Mouse (Mus musculus) hindbrain, embryonic 16.5 days (tissue): ENCODE data around the gene Armcx6. TPM values are rescaled to one million over a fixed set of nuclear protein-coding genes. Genes with fewer than 3 reads are reported as not detected.
"Not testable (repeated sequence)": the region's sequence is repeated elsewhere in the genome, so short reads cannot be mapped to it uniquely, and the experiment has no call there.

ENCODE experiments used
- ATAC-seq: fragments of 200-750 bp; cut with Nextera tagmentation; 2 replicates; pipeline ENCODE4 v1.8.0; 2017; ENCODE audit warnings: moderate TSS enrichment, moderate library complexity
- H3K27ac ChIP-seq: fragments of 300-500 bp; sonication (generic); 2 replicates; pipeline ENCODE4 v1.5.1; 2014; ENCODE audit warnings: low read depth, mild to moderate bottlenecking, control low read depth, low read length, moderate library complexity
- H3K27me3 ChIP-seq: fragments of 300-500 bp; sonication (generic); replicated peaks from 2 replicates; pipeline ENCODE4 v1.6.1; 2014; ENCODE audit warnings: low read length; ENCODE audit not compliant: control insufficient read depth, insufficient read depth
- H3K36me3 ChIP-seq: fragments of 300-500 bp; sonication (generic); 2 replicates; pipeline ENCODE4 v1.6.1; 2014; ENCODE audit warnings: mild to moderate bottlenecking, low read length, moderate library complexity, mixed read lengths; ENCODE audit not compliant: control insufficient read depth, insufficient read depth
- H3K4me1 ChIP-seq: fragments of 300-500 bp; sonication (generic); 2 replicates; pipeline ENCODE4 v1.6.1; 2014; ENCODE audit warnings: low read depth, low read length; ENCODE audit not compliant: control insufficient read depth, insufficient read depth
- H3K4me2 ChIP-seq: fragments of 300-500 bp; sonication (generic); 2 replicates; pipeline ENCODE4 v1.6.1; 2014; ENCODE audit warnings: mild to moderate bottlenecking, low read length, control low read depth, moderate library complexity
- H3K4me3 ChIP-seq: fragments of 300-500 bp; sonication (generic); 2 replicates; pipeline ENCODE4 v1.5.1; 2014; ENCODE audit warnings: mild to moderate bottlenecking, low read length, control low read depth, moderate library complexity
- H3K9ac ChIP-seq: fragments of 300-500 bp; sonication (generic); 2 replicates; pipeline ENCODE4 v1.6.1; 2014; ENCODE audit warnings: low read depth, mild to moderate bottlenecking, control low read depth, low read length, moderate library complexity
- H3K9me3 ChIP-seq: fragments of 300-500 bp; sonication (generic); 2 replicates; pipeline ENCODE4 v1.6.1; 2014; ENCODE audit warnings: mild to moderate bottlenecking, low read length, moderate library complexity; ENCODE audit not compliant: control insufficient read depth
- WGBS: fragments of 180-500 bp; shearing (Covaris S2); extraction: QIAGEN DNeasy Blood & Tissue Kit; methylation state at CpG from one replicate; pipeline ENCODE4 v1.1.7; 2014; 5-methylcytosine and 5-hydroxymethylcytosine counted together
- polyA plus RNA-seq: library from polyadenylated mRNA; unstranded; fragments of >200 nt; fragmentation: Nextera tagmentation; extraction: Ambion mirVana; gene quantifications from 2 replicates; pipeline ENCODE4 v1.2.1, GENCODE M21; 2015

Armcx6 gene
- polyA plus RNA-seq, 1 experiment from 2014 or later, result 50.2 TPM

DNA sequence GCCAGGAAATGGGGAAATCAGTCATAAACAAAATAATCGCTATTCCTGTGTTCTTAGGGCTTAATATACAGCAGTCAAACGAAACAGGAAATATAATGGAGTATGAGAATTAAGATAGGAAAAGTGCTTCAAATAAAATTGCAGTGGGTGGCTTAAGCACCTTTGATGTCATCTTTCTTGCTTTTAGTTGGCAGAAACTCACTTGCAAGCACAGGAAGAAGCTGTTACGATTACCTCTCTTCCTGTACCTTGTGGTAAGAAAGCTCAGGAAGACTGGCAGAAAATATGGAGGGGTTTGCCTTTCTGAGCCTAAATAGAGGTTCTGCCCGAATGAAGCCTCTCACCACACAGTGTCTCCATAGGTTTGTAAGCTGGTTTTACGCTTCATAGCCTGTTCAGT, 9.4 kb downstream of the Armcx6 start:
- Histone ChIP-seq H3K4me2 (no peak overlapping the region), H3K27ac (no peak overlapping the region), H3K4me1 (no peaks in the 10 kb centered on the region), H3K4me3 (no peak overlapping the region), H3K9me3 (no peaks in the 10 kb centered on the region), H3K27me3 (no peaks in the 10 kb centered on the region; the same call in 1 of the 2 replicates), H3K36me3 (no peaks in the 10 kb centered on the region), H3K9ac (no peak overlapping the region)
- no peak for ATAC-seq
- 74% methylated on average over 5 of the region's 5 CpGs for WGBS

DNA sequence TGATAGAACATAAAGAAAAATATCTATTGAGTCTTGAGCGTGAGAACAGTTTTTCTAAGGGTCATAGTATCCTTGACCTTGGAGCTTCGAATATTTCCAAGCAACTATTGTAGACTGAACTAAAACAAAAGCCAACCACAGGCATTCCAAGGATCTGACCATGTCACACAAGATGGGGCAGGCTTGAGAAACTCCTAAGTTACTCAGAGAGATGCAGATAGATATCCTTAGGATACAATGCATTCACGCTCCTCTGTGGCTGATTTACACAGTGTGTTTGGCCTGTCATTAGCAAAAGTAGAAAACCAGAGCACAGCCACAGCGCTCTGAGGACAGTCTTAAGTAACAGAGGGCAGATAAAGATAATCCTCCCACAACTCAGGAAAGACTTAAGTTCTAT, 12.1 kb downstream of the Armcx6 start:
- H3K4me1 ChIP-seq, result no peaks in the 10 kb centered on the region
- H3K27ac ChIP-seq, result no peak overlapping the region
- H3K4me3 ChIP-seq, result no peak overlapping the region
- 74% methylated on average over 4 of the region's 4 CpGs for WGBS
- ATAC-seq, result no peak
- no peak overlapping the region for H3K9ac ChIP-seq
- H3K36me3 ChIP-seq, result no peaks in the 10 kb centered on the region
- no peak overlapping the region for H3K4me2 ChIP-seq
- H3K9me3 ChIP-seq, result no peaks in the 10 kb centered on the region
- no peaks in the 10 kb centered on the region; the same call in none of the 2 replicates for H3K27me3 ChIP-seq

DNA sequence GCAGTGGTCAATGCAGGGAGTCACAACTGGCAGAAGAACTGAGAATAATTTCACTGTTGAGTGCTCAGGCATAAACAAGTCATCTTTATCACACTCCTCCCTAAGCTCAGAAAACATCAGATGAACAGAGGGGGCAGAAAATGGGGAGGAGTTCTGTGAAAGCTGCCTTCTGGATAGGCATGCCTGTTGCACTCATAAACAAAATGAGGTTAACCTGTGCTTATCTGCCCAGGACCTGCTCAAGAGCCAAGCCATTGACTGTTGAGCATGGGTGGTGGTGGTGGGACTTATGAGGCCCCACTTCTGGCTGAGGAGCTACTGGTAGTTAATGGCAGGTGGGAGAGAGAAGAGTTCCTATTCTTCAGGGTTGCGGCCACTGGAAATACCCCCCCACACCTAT, 13.4 kb downstream of the Armcx6 start:
- H3K27me3 ChIP-seq, result no peaks in the 10 kb centered on the region; the same call in none of the 2 replicates
- 96% methylated on average over 1 of the region's 1 CpGs for WGBS
- no peaks in the 10 kb centered on the region for H3K36me3 ChIP-seq
- no peak for ATAC-seq
- no peak overlapping the region for H3K4me2 ChIP-seq
- no peak overlapping the region for H3K9ac ChIP-seq
- no peak overlapping the region for H3K4me3 ChIP-seq
- H3K9me3 ChIP-seq, result no peaks in the 10 kb centered on the region
- H3K27ac ChIP-seq, result no peak overlapping the region
- H3K4me1 ChIP-seq, result no peaks in the 10 kb centered on the region

DNA sequence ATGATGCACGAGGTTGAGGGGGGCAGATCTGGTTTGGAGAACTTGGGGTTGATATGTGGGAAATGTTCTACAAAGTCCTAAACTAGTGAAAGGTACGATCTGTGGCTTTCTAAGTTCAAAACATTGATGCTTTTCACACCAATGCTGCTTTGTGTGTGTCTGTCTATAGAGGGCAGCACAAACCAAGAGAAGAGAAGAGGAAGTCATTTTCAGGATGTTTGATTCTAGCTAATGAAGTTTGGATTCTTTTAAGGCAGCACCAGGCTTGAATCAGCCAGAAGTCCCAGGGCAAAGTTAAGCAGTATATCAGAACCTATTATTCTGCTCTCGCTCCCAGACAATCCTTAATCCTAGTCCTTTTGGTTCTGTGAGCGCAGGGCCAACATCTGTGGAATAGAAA, 21.4 kb downstream of the Armcx6 start:
- Histone ChIP-seq H3K4me2 (no peak overlapping the region), H3K27ac (no peak overlapping the region), H3K27me3 (no peaks in the 10 kb centered on the region), H3K36me3 (no peaks in the 10 kb centered on the region), H3K9ac (no peak overlapping the region), H3K4me1 (no peaks in the 10 kb centered on the region), H3K4me3 (no peak overlapping the region), H3K9me3 (no peaks in the 10 kb centered on the region)
- no peak for ATAC-seq
- WGBS, result 47% methylated on average over 4 of the region's 4 CpGs

DNA sequence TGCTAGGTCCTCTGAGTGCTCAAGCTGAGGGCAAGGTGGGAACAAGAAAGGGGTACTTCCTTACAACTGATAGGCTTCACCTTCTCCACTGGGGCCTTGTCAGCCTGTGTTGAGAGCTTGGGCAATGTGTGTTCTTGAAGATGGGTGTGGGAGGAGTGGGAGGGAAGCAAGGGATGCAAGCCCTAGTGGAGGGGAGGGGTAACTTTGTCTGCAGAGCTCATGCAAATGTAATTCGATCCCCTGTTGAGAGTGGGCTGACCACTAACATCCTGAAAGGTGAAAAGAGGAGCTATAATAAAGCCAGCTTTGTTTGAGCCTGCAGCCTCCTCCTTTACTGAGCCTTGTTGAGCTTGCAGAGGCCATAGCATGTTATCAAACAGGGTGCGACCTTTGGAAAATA, 27.5 kb downstream of the Armcx6 start:
- H3K9me3 ChIP-seq, ATAC-seq, H3K9ac ChIP-seq, H3K4me1 ChIP-seq, H3K27me3 ChIP-seq, H3K27ac ChIP-seq, H3K4me2 ChIP-seq, H3K36me3 ChIP-seq, H3K4me3 ChIP-seq: not testable (repeated sequence)
- 23% methylated on average over 2 of the region's 2 CpGs for WGBS

DNA sequence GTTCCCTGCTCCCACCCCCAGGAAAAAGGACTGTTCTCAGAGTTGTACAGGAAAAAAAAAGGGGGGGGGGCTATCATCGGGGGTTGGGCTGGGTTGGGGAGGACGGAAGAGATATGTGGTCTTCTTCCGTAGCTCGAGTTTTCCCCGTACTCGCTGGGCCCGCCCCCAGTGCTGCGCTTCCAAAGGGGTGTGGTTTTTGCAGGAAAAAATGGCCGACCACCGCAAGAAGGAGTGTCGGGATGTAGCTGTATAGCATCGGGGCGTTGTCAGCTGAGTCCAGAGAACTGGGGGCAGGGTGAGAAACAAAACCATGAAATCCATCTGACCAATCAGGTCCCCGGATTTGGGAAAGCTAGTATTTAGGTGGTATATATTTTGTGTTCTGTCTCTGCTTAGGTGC, 32.7 kb downstream of the Armcx6 start:
- 30% methylated on average over 14 of the region's 14 CpGs for WGBS
- peak overlapping the region; percentile 54 for H3K4me3 ChIP-seq
- peak overlapping the region; percentile 92 for H3K27ac ChIP-seq
- H3K9ac ChIP-seq, result peak overlapping the region; percentile 75
- peak overlapping the region; percentile 57 for H3K4me2 ChIP-seq
- peaks cover 4% of the 10 kb centered on the region; the same call in 1 of the 2 replicates for H3K36me3 ChIP-seq
- no peaks in the 10 kb centered on the region for H3K27me3 ChIP-seq
- H3K9me3 ChIP-seq, result no peaks in the 10 kb centered on the region
- H3K4me1 ChIP-seq, result no peaks in the 10 kb centered on the region
- ATAC-seq, result peak; percentile 87

DNA sequence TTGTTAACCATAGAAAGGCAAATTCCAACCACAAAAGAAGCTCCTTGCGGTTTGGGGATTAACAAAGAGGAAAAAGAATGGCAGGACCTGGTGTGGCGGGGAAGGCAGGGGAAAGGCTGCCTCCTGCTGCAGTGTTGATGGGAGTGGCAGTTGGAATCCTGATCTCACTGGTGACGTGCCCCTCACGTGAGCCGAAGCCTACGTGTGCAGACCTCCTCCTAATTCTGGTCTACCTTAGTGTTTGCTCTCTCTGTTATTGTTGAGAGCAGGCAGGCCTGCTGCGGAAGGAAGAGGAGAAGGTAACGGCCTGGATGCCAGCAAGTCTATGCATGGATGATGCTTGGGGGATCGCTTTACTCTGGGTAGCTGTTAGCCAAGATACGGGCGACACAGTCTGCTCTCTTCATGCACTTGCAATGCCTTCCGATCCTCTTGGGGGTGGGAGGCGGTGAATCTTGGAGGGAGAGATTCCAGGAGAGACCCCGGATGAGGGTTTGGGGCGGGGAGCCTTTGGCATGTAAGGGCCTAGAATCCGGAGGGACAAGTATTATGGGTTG, 33.4 kb downstream of the Armcx6 start, which contains the start of gene Armcx1:
TSS of gene Armcx1 (plus strand) at position 212 of the 557 bp plus-strand sequence.
- peak within 1 kb of the TSS; percentile 75 for H3K9ac ChIP-seq
- H3K27ac ChIP-seq, result peak within 1 kb of the TSS; percentile 92
- peaks cover 4% of the 10 kb centered on the region; the same call in 1 of the 2 replicates for H3K36me3 ChIP-seq
- peak within 1 kb of the TSS; percentile 54 for H3K4me3 ChIP-seq
- peak within 1 kb of the TSS; percentile 57 for H3K4me2 ChIP-seq
- no peaks in the 10 kb centered on the region for H3K27me3 ChIP-seq
- WGBS, result 12% methylated on average over 16 of the region's 16 CpGs
- H3K4me1 ChIP-seq, result no peaks in the 10 kb centered on the region
- no peaks in the 10 kb centered on the region for H3K9me3 ChIP-seq
- peak; percentile 97 for ATAC-seq

DNA sequence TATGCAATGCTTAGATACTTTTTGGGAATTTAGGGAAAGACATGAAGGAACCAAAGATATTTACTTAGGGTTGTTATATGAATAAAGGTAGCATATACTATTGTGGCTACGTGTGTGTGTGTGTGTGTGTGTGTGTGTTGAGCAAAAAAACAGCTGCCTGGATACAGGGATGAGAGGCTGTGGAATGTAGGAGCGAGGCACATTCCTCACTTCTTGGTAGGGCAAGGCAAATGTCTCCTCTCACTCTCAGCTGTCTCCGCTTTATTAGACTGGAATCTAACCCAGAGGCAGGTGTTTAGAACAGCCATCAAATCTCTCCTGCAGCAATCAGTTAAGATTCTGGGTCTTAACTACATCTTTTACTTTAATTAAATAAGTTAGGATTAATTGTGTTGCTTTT, 34.4 kb downstream of the Armcx6 start:
- Histone ChIP-seq H3K4me3 (no peak overlapping the region), H3K36me3 (peaks cover 4% of the 10 kb centered on the region; the same call in 1 of the 2 replicates), H3K9ac (no peak overlapping the region), H3K4me2 (no peak overlapping the region), H3K4me1 (no peaks in the 10 kb centered on the region), H3K9me3 (no peaks in the 10 kb centered on the region), H3K27ac (no peak overlapping the region), H3K27me3 (no peaks in the 10 kb centered on the region)
- WGBS, result 20% methylated on average over 3 of the region's 3 CpGs
- ATAC-seq, result no peak
